Mouse (Mus musculus) stomach, postnatal 0 days (tissue): ENCODE results near the gene Rnf167.

ENCODE experiments used
- CTCF ChIP-seq: IDR thresholded peaks from 2 replicates; pipeline ENCODE4 v1.5.1; 2016; ENCODE audit warnings: antibody characterized with exemption, low read depth, mild to moderate bottlenecking, moderate library complexity
- EP300 ChIP-seq: optimal IDR thresholded peaks from 2 replicates; pipeline ENCODE3; 2016; ENCODE audit warnings: antibody characterized with exemption

- TF ChIP-seq CTCF (no peak), EP300 (no peak)
Observed at GRCm38 (mm10) chr11:70679361-70679760, 32.3 kb downstream of the Rnf167 start.
